Mouse (Mus musculus) v-Abl transformed pro-B cells (cell line): Measurements from ENCODE around the gene Ppp1r10.

Source experiments
- in situ Hi-C, 2 experiments: fragments of 400-800 bp; cut with MboI; formaldehyde crosslinking; loops; one replicate each; pipeline ENCODE4 v1.15.1; 2025; ENCODE audit not compliant: unreplicated experiment in 2 of 2

The Ppp1r10 gene

DNA sequence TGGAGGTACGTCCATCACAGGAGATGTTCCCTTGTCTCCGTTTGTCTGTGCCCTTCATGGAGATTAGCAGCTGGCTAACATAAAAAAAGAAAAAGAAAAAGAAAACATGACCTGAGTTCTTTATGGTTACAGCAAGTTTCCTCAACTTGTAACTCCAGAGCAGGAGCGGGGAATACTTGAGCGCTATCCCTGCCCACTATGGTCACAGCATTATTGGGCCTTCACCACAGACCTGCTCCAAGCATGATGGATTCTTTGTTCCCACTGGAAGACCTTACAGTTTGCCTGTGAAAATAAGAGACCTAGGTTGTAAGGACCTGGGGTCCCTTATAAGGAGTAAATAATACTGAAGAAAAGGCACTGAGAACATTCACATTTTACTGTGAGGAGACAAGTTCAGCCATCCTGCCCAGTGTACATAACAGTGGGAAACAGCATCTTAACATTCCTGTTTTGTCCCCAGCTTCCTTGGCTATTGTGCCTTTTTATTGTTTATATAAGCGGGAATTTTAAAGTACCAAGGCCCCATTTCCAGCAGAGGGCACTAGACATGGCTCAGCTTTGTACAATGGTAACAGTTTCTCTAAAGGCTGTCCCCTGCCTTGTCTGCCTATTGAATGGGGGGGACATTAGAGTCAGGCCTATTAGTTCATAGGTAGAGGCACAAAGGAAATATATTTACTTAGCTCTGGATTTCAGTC, 4.8 kb downstream of the Ppp1r10 start:
- in situ Hi-C loops: loop anchor here in 1 of 2 experiments (25.0 kb wide), 1 partner anchor 409 kb away; the partner anchor contains the start of genes Cchcr1, Pou5f1 and Tcf19

DNA sequence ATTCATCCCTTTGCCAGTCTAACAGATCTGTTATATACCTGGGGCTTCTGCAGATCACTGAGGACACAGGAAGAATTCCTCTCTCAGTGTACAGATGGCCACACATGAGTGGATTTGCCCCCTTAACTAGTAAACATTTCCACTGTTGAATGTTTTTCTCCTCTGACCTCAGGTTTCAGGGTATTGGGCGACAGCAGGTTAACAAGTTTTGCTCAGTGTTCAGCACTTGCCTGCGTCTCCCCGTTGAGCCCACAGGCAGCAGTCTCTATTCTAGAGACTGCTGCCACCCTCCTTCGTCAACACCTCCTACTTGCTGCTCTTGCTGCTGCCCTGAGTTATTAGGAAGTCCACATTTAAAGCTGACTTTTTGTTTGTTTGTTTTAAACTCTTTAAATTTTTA, 5.5 kb downstream of the Ppp1r10 start:
- in situ Hi-C loops: loop anchor here in 1 of 2 experiments (25.0 kb wide), 1 partner anchor 409 kb away; the partner anchor contains the start of genes Cchcr1, Pou5f1 and Tcf19

DNA sequence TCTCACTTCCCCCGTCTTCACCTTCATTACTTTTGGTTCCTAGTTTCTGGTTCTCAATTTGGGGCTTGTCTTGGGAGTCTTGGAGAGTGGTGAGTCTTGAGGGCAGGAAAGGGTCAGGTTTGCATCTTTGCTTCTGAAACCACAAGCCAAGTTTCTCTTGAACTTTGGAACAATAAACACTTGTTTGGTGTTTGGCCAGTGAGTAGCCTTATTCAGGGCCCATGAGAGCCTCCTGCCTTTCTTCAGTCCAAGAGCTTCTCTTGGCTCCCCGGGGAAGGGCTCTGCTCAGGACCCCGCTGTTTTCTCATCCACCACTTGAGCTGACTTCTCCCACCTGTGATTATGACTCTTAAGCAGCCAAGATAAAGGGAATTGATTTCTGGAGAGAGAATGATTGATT, 6.3 kb downstream of the Ppp1r10 start:
- in situ Hi-C loops: loop anchor here in 1 of 2 experiments (25.0 kb wide), 1 partner anchor 410 kb away; the partner anchor contains the start of genes Cchcr1, Pou5f1 and Tcf19

DNA sequence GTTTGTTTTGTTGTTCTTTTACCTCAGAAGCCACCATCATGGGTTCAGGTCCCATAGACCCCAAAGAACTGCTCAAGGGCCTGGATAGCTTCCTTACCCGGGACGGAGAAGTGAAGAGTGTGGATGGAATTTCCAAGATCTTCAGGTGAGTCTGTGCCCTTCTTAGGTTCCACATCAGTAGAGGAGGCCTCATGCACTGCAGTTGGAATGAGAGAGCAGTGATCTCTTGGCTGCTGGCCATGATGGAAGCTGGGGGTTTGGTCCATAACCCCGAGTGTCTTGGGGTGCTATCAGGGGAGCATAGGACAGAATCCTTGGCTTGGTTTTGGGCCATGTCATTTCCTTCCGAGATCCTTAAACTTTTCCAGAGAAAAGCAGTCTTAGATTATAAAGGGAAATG, 7.0 kb downstream of the Ppp1r10 start:
- in situ Hi-C loops: loop anchor here in 1 of 2 experiments (25.0 kb wide), 1 partner anchor 411 kb away; the partner anchor contains the start of genes Cchcr1, Pou5f1 and Tcf19

- in situ Hi-C loops: no loop called here
Measured at GRCm38 (mm10) chr17:35927471-35927870, 11.2 kb downstream of the Ppp1r10 start.

DNA sequence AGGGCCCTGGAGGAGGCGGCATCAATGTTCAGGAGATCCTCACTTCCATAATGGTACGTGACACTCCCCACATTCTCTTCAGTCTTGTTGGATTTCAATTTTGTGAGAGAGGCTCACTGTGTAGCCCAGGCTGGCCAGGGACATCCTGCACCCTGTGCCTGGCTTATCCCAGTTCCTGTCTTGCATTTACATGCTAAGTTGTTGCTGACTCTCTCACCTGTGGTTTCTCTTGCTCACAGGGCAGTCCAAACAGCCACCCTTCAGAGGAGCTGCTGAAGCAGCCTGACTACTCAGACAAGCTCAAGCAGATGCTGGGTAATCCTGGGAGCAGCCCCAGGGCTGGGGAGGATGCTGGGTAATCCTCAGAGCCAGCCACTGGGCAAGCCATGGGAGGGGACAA, 13.3 kb downstream of the Ppp1r10 start:
- in situ Hi-C loops: no loop called here

DNA sequence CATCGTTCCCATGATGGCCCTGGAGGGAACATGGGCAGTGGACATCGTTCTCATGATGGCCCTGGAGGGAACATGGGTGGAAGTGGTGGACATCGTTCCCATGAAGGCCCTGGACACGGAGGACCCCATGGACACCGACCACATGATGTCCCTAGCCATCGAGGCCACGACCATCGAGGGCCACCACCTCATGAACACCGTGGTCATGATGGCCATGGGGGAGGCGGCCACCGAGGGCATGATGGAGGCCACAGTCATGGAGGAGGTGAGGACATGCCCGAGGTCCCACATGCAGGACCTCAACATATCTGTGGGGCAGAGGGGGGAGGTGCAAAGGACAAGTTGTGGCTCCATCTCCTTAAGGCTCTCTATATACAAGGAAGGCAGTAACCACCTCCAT, 14.4 kb downstream of the Ppp1r10 start:
- in situ Hi-C loops: loop anchor here (10.0 kb wide), 5 partner anchors 114 to 854 kb away; partner anchors contain the start of genes H2-T3 (in 2 of the 2), Gm6034 (in 1 of the 2) and H2-T22 (in 1 of the 2)

DNA sequence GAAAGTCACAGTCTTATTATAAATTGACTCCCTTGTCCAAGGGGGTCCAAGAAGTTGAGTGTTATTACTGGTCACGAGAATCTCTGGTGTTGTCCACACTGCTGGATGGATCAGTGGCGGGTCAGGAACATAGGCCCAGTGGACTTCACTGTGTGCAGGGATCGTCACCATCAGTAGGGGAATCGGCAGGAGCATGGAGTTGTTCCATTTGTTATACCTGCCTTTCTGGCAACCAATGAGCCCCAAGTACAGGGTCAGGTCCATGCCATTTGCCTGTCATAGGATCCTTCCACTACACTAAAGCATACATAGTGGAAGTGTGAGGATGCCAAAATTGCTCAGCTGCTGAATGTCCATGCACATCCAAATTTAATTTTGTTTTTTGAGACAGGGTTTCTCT, 16.4 kb downstream of the Ppp1r10 start:
- in situ Hi-C loops: loop anchor here (10.0 kb wide), 5 partner anchors 112 to 852 kb away; partner anchors contain the start of genes H2-T3 (in 2 of the 2), Gm6034 (in 1 of the 2) and H2-T22 (in 1 of the 2)

DNA sequence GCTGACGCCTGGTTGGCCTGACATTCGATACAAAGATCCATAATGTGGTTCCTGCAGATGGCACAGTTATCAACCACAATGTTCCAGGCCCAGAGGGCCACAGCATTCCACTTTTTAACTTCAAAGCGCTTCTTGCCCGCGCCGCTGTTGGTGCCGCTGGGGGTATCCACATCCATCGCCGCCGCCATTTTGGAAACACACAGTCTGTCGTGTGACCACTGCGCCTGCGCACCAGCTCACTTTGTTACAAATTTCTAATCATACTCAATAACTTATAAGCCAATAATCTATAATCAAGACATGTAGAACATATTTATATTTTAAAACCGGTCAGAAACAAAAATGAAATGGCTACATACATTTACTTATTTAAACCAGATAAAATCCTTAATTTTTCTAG, 19.5 kb downstream of the Ppp1r10 start:
- in situ Hi-C loops: loop anchor here (5.0 to 10.0 kb wide), 6 partner anchors 57 to 849 kb away; partner anchors contain the start of genes H2-T3 (in 2 of the 2), Gm6034 (in 1 of the 2) and H2-T22 (in 1 of the 2)

GRCm38 (mm10) chr17:35937700-35938348, 21.6 kb downstream of the Ppp1r10 start:
- in situ Hi-C loops: loop anchor here (5.0 to 10.0 kb wide), 6 partner anchors 54 to 847 kb away; partner anchors contain the start of genes H2-T3 (in 2 of the 2), Gm6034 (in 1 of the 2) and H2-T22 (in 1 of the 2)

GRCm38 (mm10) chr17:35939108-35939507, 22.9 kb downstream of the Ppp1r10 start:
- in situ Hi-C loops: loop anchor here (5.0 to 10.0 kb wide), 6 partner anchors 53 to 846 kb away; partner anchors contain the start of genes H2-T3 (in 2 of the 2), Gm6034 (in 1 of the 2) and H2-T22 (in 1 of the 2)

DNA sequence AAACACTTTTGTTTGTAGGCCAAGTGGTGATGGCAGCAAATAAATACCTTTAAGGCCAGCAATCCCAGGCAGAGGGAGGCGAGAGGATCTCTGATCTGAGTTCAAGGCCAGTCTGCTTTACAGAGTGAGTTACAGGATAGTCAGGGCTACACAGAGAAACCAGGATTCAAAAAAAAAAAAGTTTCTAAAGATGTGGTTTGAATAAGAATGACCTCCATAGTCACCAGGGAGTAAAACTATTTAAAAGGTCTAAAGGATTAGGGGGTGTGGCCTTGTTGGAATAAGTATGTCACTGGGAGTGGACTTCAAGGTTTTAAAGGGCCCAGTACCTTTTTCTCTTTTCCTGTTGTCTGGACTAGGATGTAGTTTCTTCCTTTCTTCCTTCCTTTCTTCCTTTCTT, 23.7 kb downstream of the Ppp1r10 start:
- in situ Hi-C loops: loop anchor here (5.0 to 10.0 kb wide), 6 partner anchors 52 to 845 kb away; partner anchors contain the start of genes H2-T3 (in 2 of the 2), Gm6034 (in 1 of the 2) and H2-T22 (in 1 of the 2)

DNA sequence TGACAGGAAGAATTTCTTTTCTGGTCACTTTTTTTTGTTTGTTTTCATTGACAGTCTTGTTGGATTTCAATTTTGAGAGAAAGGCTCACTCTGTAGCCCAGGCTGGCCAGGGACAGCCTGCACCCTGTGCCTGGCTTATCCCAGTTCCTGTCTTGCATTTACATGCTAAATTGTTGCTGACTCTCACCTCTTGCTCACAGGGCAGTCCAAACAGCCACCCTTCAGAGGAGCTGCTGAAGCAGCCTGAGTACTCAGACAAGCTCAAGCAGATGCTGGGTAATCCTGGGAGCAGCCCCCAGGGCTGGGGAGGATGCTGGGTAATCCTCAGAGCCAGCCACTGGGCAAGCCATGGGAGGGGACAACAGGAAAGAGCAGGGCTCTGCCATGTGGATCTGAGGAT, 34.7 kb downstream of the Ppp1r10 start:
- in situ Hi-C loops: loop anchor here (25.0 kb wide), 2 partner anchors 461 to 1011 kb away; partner anchors contain the start of genes Ppp1r11 (in 1 of the 2), Znrd1 (in 1 of the 2) and Znrd1as (in 1 of the 2)

GRCm38 (mm10) chr17:35952559-35952958, 36.3 kb downstream of the Ppp1r10 start:
- in situ Hi-C loops: loop anchor here (25.0 kb wide), 2 partner anchors 460 to 1010 kb away; partner anchors contain the start of genes Ppp1r11 (in 1 of the 2), Znrd1 (in 1 of the 2) and Znrd1as (in 1 of the 2)

DNA sequence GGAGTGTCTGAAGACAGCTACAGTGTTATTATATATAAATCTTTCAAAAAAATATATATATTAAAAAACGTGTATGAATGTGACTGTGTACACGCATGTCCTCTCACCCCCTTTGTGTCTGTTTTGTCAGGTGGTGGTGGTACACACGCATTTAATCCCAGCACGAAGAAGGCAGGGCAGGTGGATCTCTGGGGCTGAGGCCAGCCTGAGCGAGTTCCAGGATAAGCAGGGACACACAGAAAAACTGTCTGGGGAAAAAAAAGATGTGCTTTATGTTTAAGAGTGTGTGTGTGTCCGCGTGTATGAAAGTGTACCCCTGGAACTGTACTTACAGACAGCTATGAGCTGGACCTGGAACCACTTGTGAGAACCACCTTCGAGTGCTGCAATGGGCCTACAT, 38.4 kb downstream of the Ppp1r10 start:
- in situ Hi-C loops: loop anchor here (25.0 kb wide), 2 partner anchors 458 to 1008 kb away; partner anchors contain the start of genes Ppp1r11 (in 1 of the 2), Znrd1 (in 1 of the 2) and Znrd1as (in 1 of the 2)

DNA sequence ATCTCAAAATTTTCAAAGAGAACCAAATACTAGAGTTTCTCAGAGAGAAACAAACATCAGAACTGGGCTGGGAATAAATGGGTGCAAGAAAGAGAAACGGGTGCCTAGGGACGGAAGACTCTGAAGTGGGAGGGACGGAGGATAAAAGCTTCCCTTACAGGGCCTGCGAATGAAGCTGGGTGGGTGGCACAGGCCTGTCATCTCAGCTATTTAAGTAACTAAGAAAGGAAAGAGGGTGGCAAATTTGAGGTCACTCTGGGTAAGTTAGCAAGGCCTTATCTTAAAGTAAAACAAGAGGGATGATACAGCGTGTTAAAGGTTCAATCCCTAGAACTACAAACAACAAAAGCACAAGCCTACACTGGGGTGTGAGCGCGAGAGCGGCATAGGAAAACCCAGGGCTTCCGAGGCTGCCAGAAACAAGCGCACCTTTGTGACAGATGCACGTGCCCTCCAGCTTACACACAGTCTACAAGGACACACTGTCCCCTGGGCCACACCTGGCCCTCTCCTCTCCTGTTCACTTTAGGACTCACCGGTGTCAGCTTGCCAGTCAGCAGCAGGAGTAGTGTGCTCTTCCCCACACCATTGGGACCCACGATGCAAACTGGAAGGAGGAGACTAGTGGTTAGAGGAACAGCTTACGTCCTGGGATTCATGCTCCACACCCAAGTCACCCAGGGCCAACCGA, 42.4 kb downstream of the Ppp1r10 start:
- in situ Hi-C loops: loop anchor here (25.0 kb wide), 2 partner anchors 454 to 1004 kb away; partner anchors contain the start of genes Ppp1r11 (in 1 of the 2), Znrd1 (in 1 of the 2) and Znrd1as (in 1 of the 2)

- in situ Hi-C loops: loop anchor here (25.0 kb wide), 2 partner anchors 449 to 999 kb away; partner anchors contain the start of genes Ppp1r11 (in 1 of the 2), Znrd1 (in 1 of the 2) and Znrd1as (in 1 of the 2)
Measured at GRCm38 (mm10) chr17:35963279-35963678, 47.0 kb downstream of the Ppp1r10 start.

GRCm38 (mm10) chr17:35967621-35968020, 51.4 kb downstream of the Ppp1r10 start:
- in situ Hi-C loops: loop anchor here (25.0 kb wide), 2 partner anchors 445 to 995 kb away; partner anchors contain the start of genes Ppp1r11 (in 1 of the 2), Znrd1 (in 1 of the 2) and Znrd1as (in 1 of the 2)
